Mouse (Mus musculus) heart, embryonic 15.5 days (tissue): Measurements from ENCODE around the gene Ccdc9. TPM values are rescaled to one million over a fixed set of nuclear protein-coding genes. Genes with fewer than 3 reads are reported as not detected.
"Not testable (repeated sequence)": the region's sequence is repeated elsewhere in the genome, so short reads cannot be mapped to it uniquely, and the experiment has no call there.

ENCODE experiments used
- ATAC-seq: fragments of 200-750 bp; cut with Nextera tagmentation; replicated peaks from 2 replicates; pipeline ENCODE4 v1.8.0; 2017; ENCODE audit warnings: low read depth, moderate TSS enrichment; ENCODE audit not compliant: insufficient number of reproducible peaks, insufficient read depth, low FRiP score
- H3K27ac ChIP-seq: fragments of 300-500 bp; sonication (generic); 2 replicates; pipeline ENCODE4 v1.5.1; 2015; ENCODE audit warnings: mild to moderate bottlenecking, inconsistent platforms
- H3K27me3 ChIP-seq: fragments of 300-500 bp; sonication (generic); 2 replicates; pipeline ENCODE4 v1.6.1; 2015; ENCODE audit warnings: inconsistent platforms
- H3K36me3 ChIP-seq: fragments of 300-500 bp; sonication (generic); 2 replicates; pipeline ENCODE4 v1.6.1; 2015; ENCODE audit warnings: mild to moderate bottlenecking, inconsistent platforms
- H3K4me1 ChIP-seq: fragments of 300-500 bp; sonication (generic); replicated peaks from 2 replicates; pipeline ENCODE4 v1.6.1; 2015; ENCODE audit warnings: inconsistent platforms
- H3K4me2 ChIP-seq: fragments of 300-500 bp; sonication (generic); 2 replicates; pipeline ENCODE4 v1.6.1; 2015; ENCODE audit warnings: inconsistent platforms, mild to moderate bottlenecking, moderate library complexity
- H3K4me3 ChIP-seq: fragments of 300-500 bp; sonication (generic); 2 replicates; pipeline ENCODE4 v1.5.1; 2015; ENCODE audit warnings: mild to moderate bottlenecking, inconsistent platforms
- H3K9ac ChIP-seq: fragments of 300-500 bp; sonication (generic); 2 replicates; pipeline ENCODE4 v1.6.1; 2015; ENCODE audit warnings: mild to moderate bottlenecking, inconsistent platforms
- H3K9me3 ChIP-seq: fragments of 300-500 bp; sonication (generic); replicated peaks from 2 replicates; pipeline ENCODE4 v1.6.1; 2016; ENCODE audit warnings: inconsistent platforms
- WGBS: fragments of 180-500 bp; shearing (Covaris S2); methylation state at CpG from one replicate; pipeline ENCODE4 v1.1.7; 2015; ENCODE audit warnings: mixed read lengths; 5-methylcytosine and 5-hydroxymethylcytosine counted together
- polyA plus RNA-seq: library from polyadenylated mRNA; unstranded; fragments of >200 nt; fragmentation: Nextera tagmentation; extraction: Ambion mirVana; gene quantifications from 2 replicates; pipeline ENCODE4 v1.2.1, GENCODE M21; 2015

Gene Ccdc9
- polyA plus RNA-seq, 1 experiment from 2014 or later: 14.4 TPM

DNA sequence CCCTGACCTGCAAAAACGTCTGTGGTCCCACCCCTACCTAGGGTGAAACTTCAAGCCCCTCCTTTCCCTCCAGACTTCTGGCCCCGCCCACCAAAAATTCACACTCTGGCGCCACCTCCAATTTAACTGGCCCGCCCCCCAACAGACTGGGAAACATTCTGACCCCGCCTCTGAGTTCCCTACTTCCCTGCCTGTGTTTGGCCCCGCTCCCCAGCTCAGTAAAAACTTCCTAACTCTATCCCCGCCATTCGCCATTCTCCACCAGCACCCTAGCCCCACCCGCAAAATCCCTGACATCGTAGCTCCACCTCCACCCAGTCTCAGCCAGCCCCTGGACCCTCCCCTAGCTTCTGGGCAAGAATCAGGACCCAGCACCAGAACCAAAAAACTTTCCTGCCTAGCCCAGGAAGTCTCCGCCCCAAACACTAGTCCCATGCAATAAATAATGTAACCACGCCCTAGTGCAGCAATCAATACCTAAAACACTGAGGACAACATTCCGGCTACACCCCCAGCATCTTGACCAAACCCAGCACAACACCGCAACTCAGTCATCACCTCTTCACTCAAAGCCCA lies 1.1 kb downstream of the Ccdc9 start:
- ATAC-seq: peak; percentile 47
- Histone ChIP-seq H3K27ac (peak overlapping the region; percentile 98), H3K9ac (no peak overlapping the region), H3K4me2 (peak overlapping the region; percentile 75), H3K4me3 (peak overlapping the region; percentile 87), H3K4me1 (peaks cover 15% of the 10 kb centered on the region), H3K27me3 (no peaks in the 10 kb centered on the region), H3K9me3 (no peaks in the 10 kb centered on the region), H3K36me3 (peaks cover 34% of the 10 kb centered on the region)
- 3% methylated on average over 14 of the region's 14 CpGs for WGBS

DNA sequence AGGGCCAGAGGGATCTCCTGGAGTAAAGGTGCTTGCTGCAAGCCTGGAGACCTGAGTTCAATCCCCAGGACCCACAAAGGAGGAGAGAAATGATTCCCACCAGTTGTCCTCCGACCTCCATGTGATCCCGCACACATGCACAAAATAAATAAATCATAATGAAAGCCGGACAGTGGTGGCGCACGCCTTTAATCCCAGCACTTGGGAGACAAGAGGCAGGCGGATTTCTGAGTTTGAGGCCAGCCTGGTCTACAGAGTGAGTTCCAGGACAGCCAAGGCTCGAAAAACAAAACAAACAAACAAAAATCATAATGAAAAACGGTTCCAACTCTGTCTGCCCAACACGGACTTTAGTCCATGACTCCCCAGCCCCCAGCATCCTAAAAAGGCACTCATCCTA lies 1.7 kb downstream of the Ccdc9 start:
- Histone ChIP-seq H3K4me3 (peak overlapping the region; percentile 87), H3K4me2 (peak overlapping the region; percentile 75), H3K36me3 (peaks cover 40% of the 10 kb centered on the region), H3K9ac (no peak overlapping the region), H3K27me3 (no peaks in the 10 kb centered on the region), H3K4me1 (peaks cover 15% of the 10 kb centered on the region), H3K9me3 (no peaks in the 10 kb centered on the region), H3K27ac (peak overlapping the region; percentile 98)
- 65% methylated on average over 9 of the region's 9 CpGs for WGBS
- ATAC-seq: no peak

DNA sequence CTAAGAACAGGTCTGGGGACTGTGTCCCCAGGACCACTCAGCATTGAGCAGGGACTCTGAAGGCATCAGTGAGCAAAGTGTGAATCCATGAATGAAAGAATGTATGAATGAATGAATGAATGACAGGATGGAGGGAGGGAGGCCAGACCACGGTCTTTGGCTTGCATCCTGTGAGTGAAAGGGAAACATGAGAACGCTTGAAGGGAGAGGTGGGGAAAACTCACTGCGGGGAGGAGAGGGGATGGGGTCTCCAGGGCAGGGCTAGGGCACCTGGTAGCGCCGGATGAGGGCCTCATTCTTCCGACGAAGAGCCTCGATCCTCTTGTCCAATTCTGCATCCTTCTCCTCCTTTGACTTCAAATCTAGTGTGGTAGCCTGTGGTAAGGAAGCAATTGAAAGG lies 2.6 kb downstream of the Ccdc9 start:
- no peak for ATAC-seq
- Histone ChIP-seq H3K4me3 (no peak overlapping the region), H3K27me3 (no peaks in the 10 kb centered on the region), H3K9me3 (no peaks in the 10 kb centered on the region), H3K4me1 (peaks cover 15% of the 10 kb centered on the region), H3K36me3 (peaks cover 46% of the 10 kb centered on the region), H3K27ac (no peak overlapping the region), H3K9ac (no peak overlapping the region), H3K4me2 (no peak overlapping the region)
- WGBS: 92% methylated on average over 8 of the region's 8 CpGs

DNA sequence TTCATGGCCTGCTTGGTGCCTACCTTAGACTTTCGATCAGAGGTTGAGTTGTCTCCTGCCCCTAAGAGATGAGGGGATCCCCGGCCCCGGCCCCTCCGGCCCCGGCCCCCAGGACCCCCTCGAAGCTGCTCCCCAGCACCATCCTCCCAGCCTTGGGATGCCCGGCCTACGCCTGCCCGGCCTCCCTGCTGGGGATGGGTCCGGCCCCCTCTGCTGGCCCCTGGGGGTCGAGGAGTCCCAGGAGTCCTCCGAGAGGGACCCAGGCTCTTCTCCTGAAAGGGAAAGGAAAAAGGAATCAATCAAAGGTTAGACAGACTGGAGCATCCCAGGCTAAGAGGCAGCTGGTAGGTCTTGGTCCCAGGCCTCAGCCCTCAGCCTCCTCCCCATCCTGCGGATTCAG lies 4.3 kb downstream of the Ccdc9 start:
- no peak for ATAC-seq
- H3K4me1 ChIP-seq: peaks cover 15% of the 10 kb centered on the region
- no peak overlapping the region for H3K4me3 ChIP-seq
- H3K9ac ChIP-seq: no peak overlapping the region
- no peak overlapping the region for H3K27ac ChIP-seq
- H3K9me3 ChIP-seq: no peaks in the 10 kb centered on the region
- no peaks in the 10 kb centered on the region for H3K27me3 ChIP-seq
- H3K4me2 ChIP-seq: no peak overlapping the region
- peaks cover 55% of the 10 kb centered on the region for H3K36me3 ChIP-seq
- 84% methylated on average over 13 of the region's 13 CpGs for WGBS

DNA sequence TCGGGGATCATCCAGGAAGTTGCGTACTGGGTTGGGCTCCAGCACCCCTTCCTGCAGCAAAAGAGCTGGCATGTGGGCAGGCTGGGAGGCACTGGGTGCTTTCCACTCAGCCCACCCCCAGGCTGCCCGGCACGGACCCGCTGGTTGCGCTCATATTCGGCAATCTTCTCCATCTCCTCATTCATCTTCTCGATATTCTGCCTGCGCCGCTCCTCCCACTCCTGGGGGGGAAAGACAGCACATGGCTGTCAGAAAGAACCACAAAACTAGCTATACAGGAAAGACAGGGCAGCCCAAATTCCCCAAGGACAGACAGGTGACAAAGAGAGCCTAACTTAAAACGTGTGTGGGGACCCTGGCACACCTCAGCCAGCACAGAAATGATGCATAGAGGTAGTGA lies 5.9 kb downstream of the Ccdc9 start:
- WGBS: 89% methylated on average over 11 of the region's 11 CpGs
- no peaks in the 10 kb centered on the region for H3K27me3 ChIP-seq
- H3K36me3 ChIP-seq: peaks cover 71% of the 10 kb centered on the region
- no peaks in the 10 kb centered on the region for H3K9me3 ChIP-seq
- H3K27ac ChIP-seq: no peak overlapping the region
- H3K4me2 ChIP-seq: no peak overlapping the region
- H3K9ac ChIP-seq: no peak overlapping the region
- peaks cover 11% of the 10 kb centered on the region for H3K4me1 ChIP-seq
- H3K4me3 ChIP-seq: no peak overlapping the region
- ATAC-seq: no peak

DNA sequence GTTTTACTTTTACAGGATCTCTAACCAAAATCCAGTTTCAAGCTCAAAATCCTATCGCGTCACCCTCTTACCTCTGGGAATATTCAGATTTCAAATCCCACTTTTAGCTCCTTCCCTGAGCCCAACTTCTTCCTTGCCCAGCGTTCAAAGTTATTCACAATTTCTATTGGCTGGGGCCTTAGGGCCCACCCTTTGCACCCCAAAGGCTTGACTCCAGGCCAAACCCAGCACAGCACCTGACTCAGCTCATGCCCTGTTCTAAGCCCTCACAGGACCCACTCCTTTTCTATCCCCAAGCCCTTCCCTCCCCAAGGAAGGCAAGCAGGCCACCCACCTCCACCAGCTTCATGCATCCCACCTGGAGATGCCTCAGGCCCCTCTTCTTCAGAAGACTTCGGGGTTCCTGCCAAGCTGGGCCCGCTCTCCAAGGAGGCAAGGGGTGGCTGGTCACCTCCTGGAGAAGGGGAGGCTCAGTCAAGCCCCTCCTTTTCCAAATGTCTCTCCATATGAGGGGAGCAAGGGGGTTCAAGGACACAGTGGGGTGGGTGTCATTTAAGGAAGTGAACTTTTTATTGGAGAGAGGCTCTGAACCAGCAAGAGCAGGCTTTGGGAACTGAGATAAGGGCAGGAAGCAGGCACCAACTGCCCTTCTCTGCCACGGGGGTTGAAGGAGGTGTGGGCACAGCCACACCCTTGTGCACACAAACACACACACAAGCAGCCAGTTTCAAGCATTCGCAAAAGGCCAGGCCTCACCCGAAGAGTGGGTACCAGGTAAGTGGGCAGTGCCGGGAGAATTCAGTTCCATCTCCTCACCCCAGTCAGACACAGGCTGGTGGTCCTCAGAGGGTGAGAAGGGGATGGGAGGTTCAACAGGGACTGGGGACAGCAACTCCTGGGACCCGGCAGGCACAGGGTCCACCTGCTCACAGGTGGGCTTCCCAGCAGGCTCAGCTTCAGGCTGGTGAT lies 11.4 kb downstream of the Ccdc9 start:
- H3K27ac ChIP-seq: no peak overlapping the region
- no peaks in the 10 kb centered on the region for H3K9me3 ChIP-seq
- no peak overlapping the region for H3K4me2 ChIP-seq
- peaks cover 40% of the 10 kb centered on the region for H3K36me3 ChIP-seq
- peaks cover 24% of the 10 kb centered on the region for H3K4me1 ChIP-seq
- WGBS: 86% methylated on average over 10 of the region's 10 CpGs
- H3K27me3 ChIP-seq: no peaks in the 10 kb centered on the region
- no peak for ATAC-seq
- no peak overlapping the region for H3K9ac ChIP-seq
- H3K4me3 ChIP-seq: no peak overlapping the region

DNA sequence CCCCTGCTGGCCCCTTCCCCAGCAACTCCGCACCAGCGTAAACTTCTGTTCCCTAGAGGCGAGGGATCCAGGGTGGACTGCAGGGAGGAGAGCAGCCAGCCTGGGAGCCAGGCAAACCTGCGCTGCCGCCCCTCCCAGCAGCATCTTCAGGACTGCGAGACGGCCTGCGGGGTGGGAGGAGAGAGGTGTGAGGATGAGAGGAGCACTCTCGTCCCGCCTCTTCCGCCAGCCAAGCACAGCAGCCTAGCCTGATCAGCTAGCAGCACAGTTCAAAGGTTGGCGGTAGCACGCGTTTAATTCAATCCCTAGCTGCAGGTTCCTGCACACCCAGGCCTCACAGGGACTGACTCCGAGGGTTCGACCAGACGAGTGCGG lies 12.8 kb downstream of the Ccdc9 start:
- ATAC-seq: peak; percentile 63
- Histone ChIP-seq H3K27me3 (no peaks in the 10 kb centered on the region), H3K27ac (peak overlapping the region; percentile 90), H3K4me3 (peak overlapping the region; percentile 89), H3K9ac (peak overlapping the region; percentile 82), H3K4me1 (peaks cover 24% of the 10 kb centered on the region), H3K4me2 (peak overlapping the region; percentile 100), H3K9me3 (no peaks in the 10 kb centered on the region), H3K36me3 (peaks cover 32% of the 10 kb centered on the region)
- WGBS: under 1% methylated on average over 18 of the region's 18 CpGs

DNA sequence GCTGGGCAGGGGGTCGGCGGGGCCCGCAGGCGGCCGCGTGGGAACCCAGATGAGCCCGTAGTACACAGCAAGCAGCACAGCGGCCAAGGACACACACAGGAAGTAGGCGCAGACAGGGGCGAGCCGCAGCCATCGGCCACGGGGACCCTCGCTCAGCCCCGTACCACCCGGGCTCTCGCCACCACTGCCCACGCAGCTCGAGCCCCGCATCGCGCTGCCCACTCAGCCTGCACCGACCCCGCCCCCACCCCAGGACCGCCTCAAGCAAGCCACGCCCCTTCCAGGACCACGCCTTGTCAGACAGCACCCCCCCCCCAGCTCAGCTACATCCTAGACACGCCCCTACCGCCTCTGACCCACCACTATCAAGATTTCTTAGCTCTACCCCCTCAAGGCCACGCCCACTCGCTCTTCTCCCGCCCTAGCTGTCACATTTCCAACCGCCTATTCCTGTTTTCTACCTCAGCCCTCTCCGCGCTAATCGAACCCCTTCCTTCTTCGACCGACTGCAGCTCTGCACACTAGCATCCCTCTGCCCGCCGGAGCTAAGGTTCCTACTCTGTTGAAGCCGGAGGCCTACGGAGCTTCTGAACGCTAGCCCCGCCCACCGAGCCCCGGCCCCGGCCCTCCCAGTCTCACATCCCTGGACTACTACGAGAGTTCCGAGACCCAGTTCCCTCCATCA lies 13.4 kb downstream of the Ccdc9 start, which contains the start of gene Inafm1:
Gene Inafm1, minus strand, starts transcription at position 537 of the 685 bp plus-strand sequence.
- Histone ChIP-seq H3K9ac (peak within 1 kb of the TSS; percentile 82), H3K4me2 (peak within 1 kb of the TSS; percentile 100), H3K9me3 (no peaks in the 10 kb centered on the region), H3K4me1 (peaks cover 24% of the 10 kb centered on the region), H3K36me3 (peaks cover 29% of the 10 kb centered on the region), H3K4me3 (peak within 1 kb of the TSS; percentile 89), H3K27ac (peak within 1 kb of the TSS; percentile 90), H3K27me3 (no peaks in the 10 kb centered on the region)
- ATAC-seq: peak; percentile 87
- 2% methylated on average over 47 of the region's 49 CpGs for WGBS

DNA sequence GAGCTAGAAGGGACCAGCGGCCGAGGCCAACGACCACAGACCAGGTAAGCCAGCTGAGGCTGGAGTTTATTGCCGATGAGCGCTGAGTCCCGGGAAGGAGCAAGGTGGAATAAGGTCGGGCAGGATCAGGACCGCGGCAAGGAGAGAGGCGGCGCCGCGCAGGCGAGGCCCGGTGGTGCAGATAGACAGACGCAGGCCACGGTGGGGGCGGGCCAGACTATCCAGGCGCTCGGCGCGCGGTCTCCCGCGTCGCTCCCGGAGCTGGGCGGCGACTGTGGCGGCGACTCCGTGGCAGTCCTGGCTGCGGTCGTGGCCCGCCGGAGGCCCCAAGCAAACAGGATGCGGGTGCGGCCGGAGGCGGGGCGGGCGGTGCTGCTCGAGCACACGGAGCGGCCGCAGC lies 13.9 kb downstream of the Ccdc9 start:
- under 1% methylated on average over 46 of the region's 46 CpGs for WGBS
- peak overlapping the region; percentile 82 for H3K9ac ChIP-seq
- peaks cover 24% of the 10 kb centered on the region for H3K4me1 ChIP-seq
- H3K27ac ChIP-seq: peak overlapping the region; percentile 90
- no peaks in the 10 kb centered on the region for H3K27me3 ChIP-seq
- peak overlapping the region; percentile 100 for H3K4me2 ChIP-seq
- peak overlapping the region; percentile 89 for H3K4me3 ChIP-seq
- peaks cover 24% of the 10 kb centered on the region for H3K36me3 ChIP-seq
- peak; percentile 77 for ATAC-seq
- H3K9me3 ChIP-seq: no peaks in the 10 kb centered on the region

DNA sequence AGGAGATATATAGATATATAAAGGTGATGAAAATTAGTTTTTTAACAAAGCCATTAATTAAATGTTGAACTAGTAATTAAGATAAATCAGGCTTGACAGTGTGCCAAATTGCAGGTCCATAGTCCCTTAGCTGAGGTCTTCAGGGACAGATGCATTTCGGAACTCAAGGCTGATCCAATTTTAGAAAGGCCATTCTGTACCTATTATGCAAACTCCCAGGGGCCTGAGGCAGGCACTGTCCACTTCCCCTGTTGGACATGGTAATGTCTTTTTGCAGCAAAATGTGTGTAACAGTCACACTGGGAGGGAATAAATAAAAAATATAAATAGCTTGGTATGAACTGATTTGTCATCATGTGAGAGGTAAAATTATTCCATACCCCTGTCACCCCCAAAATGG lies 15.5 kb downstream of the Ccdc9 start:
- Histone ChIP-seq H3K9me3 (no peaks in the 10 kb centered on the region), H3K27ac (no peak overlapping the region), H3K27me3 (no peaks in the 10 kb centered on the region), H3K4me2 (no peak overlapping the region), H3K9ac (no peak overlapping the region), H3K36me3 (peaks cover 11% of the 10 kb centered on the region), H3K4me3 (no peak overlapping the region), H3K4me1 (peaks cover 24% of the 10 kb centered on the region)
- WGBS: 60% methylated on average over 1 of the region's 1 CpGs
- no peak for ATAC-seq

DNA sequence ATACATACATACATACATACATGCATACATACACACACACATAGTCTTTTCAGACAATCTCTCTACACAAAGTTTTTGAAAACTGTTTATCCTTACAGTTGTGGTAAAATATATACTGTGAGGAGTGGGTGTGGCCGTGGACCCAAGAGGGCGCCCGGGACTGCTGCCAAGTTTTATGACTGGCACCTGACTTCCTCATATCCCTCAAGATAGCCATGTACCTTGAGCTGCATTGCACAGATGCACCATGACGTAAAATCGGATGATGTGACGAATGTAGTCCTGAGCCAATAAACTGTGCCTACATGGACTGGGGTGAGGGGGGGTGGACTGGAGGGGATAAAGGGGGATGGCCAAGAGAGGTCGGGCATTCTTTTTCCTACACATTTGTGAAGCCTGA lies 20.0 kb downstream of the Ccdc9 start:
- H3K9ac ChIP-seq, H3K27ac ChIP-seq, H3K4me3 ChIP-seq, H3K36me3 ChIP-seq, H3K4me2 ChIP-seq, H3K27me3 ChIP-seq, H3K9me3 ChIP-seq, ATAC-seq, H3K4me1 ChIP-seq: not testable (repeated sequence)
- 75% methylated on average over 7 of the region's 7 CpGs for WGBS
